Mouse (Mus musculus) kidney, adult 2 months (tissue): Measurements from ENCODE around the gene Cdh23. TPM values are rescaled to one million over a fixed set of nuclear protein-coding genes. Genes with fewer than 3 reads are reported as not detected.
A peak's percentile ranks its signal among the peaks of the same experiment; 100 is the strongest.

Experiments
- DNase-seq: peaks from one replicate; pipeline ENCODE4 v3.0.0; 2021
- H3K27ac ChIP-seq: fragments of 200-500 bp; 2 replicates; pipeline ENCODE4 v1.5.1; 2012; ENCODE audit warnings: low read depth, low read length, control low read depth, inconsistent platforms; ENCODE audit not compliant: insufficient read depth
- H3K27me3 ChIP-seq: fragments of 200-500 bp; replicated peaks from 2 replicates; pipeline ENCODE4 v1.6.1; 2012; ENCODE audit warnings: mild to moderate bottlenecking, moderate library complexity, low read length, inconsistent platforms; ENCODE audit not compliant: control insufficient read depth, insufficient read depth
- H3K36me3 ChIP-seq: fragments of 200-500 bp; 2 replicates; pipeline ENCODE4 v1.6.1; 2012; ENCODE audit warnings: mild to moderate bottlenecking, moderate library complexity, low read length, inconsistent platforms; ENCODE audit not compliant: control insufficient read depth, insufficient read depth
- H3K4me1 ChIP-seq: fragments of 200-500 bp; 2 replicates; pipeline ENCODE4 v1.6.1; 2011; ENCODE audit warnings: low read length; ENCODE audit not compliant: control insufficient read depth, insufficient read depth
- H3K4me3 ChIP-seq: fragments of 200-500 bp; 2 replicates; pipeline ENCODE4 v1.5.1; 2011; ENCODE audit warnings: mild to moderate bottlenecking, low read depth, low read length, control low read depth; ENCODE audit not compliant: insufficient read depth
- CTCF ChIP-seq: fragments of 200-500 bp; conservative IDR thresholded peaks from 2 replicates; pipeline ENCODE4 v1.5.1; 2011; ENCODE audit warnings: low read depth, mild to moderate bottlenecking, control low read depth, low read length, moderate library complexity, mixed read lengths; ENCODE audit not compliant: insufficient read depth, insufficient read length
- POLR2A ChIP-seq: fragments of 200-500 bp; IDR thresholded peaks from one replicate; pipeline ENCODE4 v1.6.1; 2011; ENCODE audit warnings: low read depth, low read length, control low read depth
- WGBS: fragments of 180-500 bp; shearing (Covaris S2); methylation state at CpG from one replicate; pipeline ENCODE4 v1.1.7; 2018; 5-methylcytosine and 5-hydroxymethylcytosine counted together
- polyA plus RNA-seq: library from polyadenylated mRNA; depleted of rRNA; stranded (reverse); fragments of >200 nt; gene quantifications from 2 replicates; pipeline ENCODE4 v1.2.3, GENCODE M21; 2012

Gene Cdh23
- polyA plus RNA-seq, 1 experiment, result 0.17 TPM

- WGBS, result 13% methylated on average over 22 of the region's 22 CpGs
Observed at GRCm38 (mm10) chr10:60592881-60593575, 103.3 kb downstream of the Cdh23 start.

GRCm38 (mm10) chr10:60591281-60591680, 105.0 kb downstream of the Cdh23 start:
- TF ChIP-seq CTCF (no peak), POLR2A (no peak)
- WGBS, result 93% methylated on average over 1 of the region's 1 CpGs
- H3K4me1 ChIP-seq, result no peaks in the 10 kb centered on the region
- no peak overlapping the region for H3K27ac ChIP-seq
- no peaks in the 10 kb centered on the region for H3K27me3 ChIP-seq
- H3K4me3 ChIP-seq, result no peak overlapping the region
- DNase-seq, result no peak
- H3K36me3 ChIP-seq, result no peaks in the 10 kb centered on the region

More at GRCm38 (mm10) chr10:60592881-60593575, 103.3 kb downstream of the Cdh23 start:
- no peak for DNase-seq
- Histone ChIP-seq H3K36me3 (no peaks in the 10 kb centered on the region), H3K4me1 (no peaks in the 10 kb centered on the region), H3K27ac (no peak overlapping the region), H3K27me3 (no peaks in the 10 kb centered on the region), H3K4me3 (no peak overlapping the region)
- TF ChIP-seq CTCF (no peak), POLR2A (no peak)

GRCm38 (mm10) chr10:60590241-60590640, 106.0 kb downstream of the Cdh23 start:
- Histone ChIP-seq H3K4me1 (no peaks in the 10 kb centered on the region), H3K27me3 (no peaks in the 10 kb centered on the region), H3K4me3 (no peak overlapping the region), H3K36me3 (no peaks in the 10 kb centered on the region), H3K27ac (no peak overlapping the region)
- no peak for DNase-seq
- 20% methylated on average over 7 of the region's 7 CpGs for WGBS
- TF ChIP-seq POLR2A, result no peak
- TF ChIP-seq CTCF, result no peak

GRCm38 (mm10) chr10:60585691-60586090, 110.6 kb downstream of the Cdh23 start:
- Histone ChIP-seq H3K36me3 (no peaks in the 10 kb centered on the region), H3K4me1 (no peaks in the 10 kb centered on the region), H3K27ac (no peak overlapping the region), H3K4me3 (no peak overlapping the region), H3K27me3 (no peaks in the 10 kb centered on the region)
- WGBS, result 79% methylated on average over 6 of the region's 6 CpGs
- no peak for DNase-seq
- TF ChIP-seq CTCF (no peak), POLR2A (no peak)

- Histone ChIP-seq H3K36me3 (no peaks in the 10 kb centered on the region), H3K27me3 (no peaks in the 10 kb centered on the region), H3K27ac (no peak overlapping the region), H3K4me3 (no peak overlapping the region), H3K4me1 (no peaks in the 10 kb centered on the region)
- no peak for DNase-seq
- TF ChIP-seq POLR2A (no peak), CTCF (no peak)
- WGBS, result 40% methylated on average over 15 of the region's 15 CpGs
Observed at GRCm38 (mm10) chr10:60582956-60583355, 113.3 kb downstream of the Cdh23 start.

GRCm38 (mm10) chr10:60580666-60581065, 115.6 kb downstream of the Cdh23 start:
- Histone ChIP-seq H3K27ac (no peak overlapping the region), H3K36me3 (no peaks in the 10 kb centered on the region), H3K4me1 (no peaks in the 10 kb centered on the region), H3K27me3 (no peaks in the 10 kb centered on the region), H3K4me3 (no peak overlapping the region)
- DNase-seq, result peak; percentile 30
- 38% methylated on average over 15 of the region's 15 CpGs for WGBS
- no peak for TF ChIP-seq POLR2A
- TF ChIP-seq CTCF, result no peak

- WGBS, result 95% methylated on average over 12 of the region's 12 CpGs
- H3K4me3 ChIP-seq, result no peak overlapping the region
- no peak overlapping the region for H3K27ac ChIP-seq
- no peaks in the 10 kb centered on the region for H3K27me3 ChIP-seq
- no peaks in the 10 kb centered on the region for H3K4me1 ChIP-seq
- TF ChIP-seq POLR2A, result no peak
- TF ChIP-seq CTCF, result no peak
- no peak for DNase-seq
- no peaks in the 10 kb centered on the region for H3K36me3 ChIP-seq
Observed at GRCm38 (mm10) chr10:60578738-60579538, 117.4 kb downstream of the Cdh23 start.
